24 mouse cellular contexts compared by ENCODE assay signal in genomic region chr14:74816705-74817104, GRCm38 (mm10).
A peak's percentile ranks its signal among the peaks of the same experiment; 100 is the strongest.
DNase-seq lines count a peak whose midpoint lies in the region; ATAC-seq lines count a peak whose summit lies in the region.
"Had no signal": no experiment of that assay in that cellular context is flagged by ENCODE, and none has a peak within 500 bp of the region (broad histone marks: within the 10 kb centered on the region; RNA-seq: fewer than 3 reads in every experiment).

No protein-coding gene starts in this region.

- no peak overlapping the region for H3K4me2 ChIP-seq in forebrain, embryonic 14.5 days (ENCODE audit: low read length)
- H3K4me2 ChIP-seq in forebrain, embryonic 15.5 days (replicated peaks): no peak overlapping the region
- no peak overlapping the region for H3K4me2 ChIP-seq in midbrain, embryonic 14.5 days (ENCODE audit: low read length)
- H3K4me2 ChIP-seq: embryonic facial prominence, embryonic 12.5 days; limb, embryonic 15.5 days; liver, embryonic 13.5 days had no signal

- H3K27me3 ChIP-seq in forebrain, embryonic 14.5 days (replicated peaks; ENCODE audit: control insufficient read depth, insufficient read depth, low read length): no peaks in the 10 kb centered on the region
- no peaks in the 10 kb centered on the region for H3K27me3 ChIP-seq in forebrain, embryonic 15.5 days
- no peaks in the 10 kb centered on the region for H3K27me3 ChIP-seq in midbrain, embryonic 14.5 days (ENCODE audit: control insufficient read depth, insufficient read depth, low read length)
- H3K27me3 ChIP-seq: embryonic facial prominence, embryonic 12.5 days; limb, embryonic 15.5 days; liver, embryonic 13.5 days had no signal

- no peaks in the 10 kb centered on the region for H3K9me3 ChIP-seq in forebrain, embryonic 14.5 days (replicated peaks; ENCODE audit: control insufficient read depth, low read length)
- no peaks in the 10 kb centered on the region for H3K9me3 ChIP-seq in forebrain, embryonic 15.5 days
- H3K9me3 ChIP-seq in midbrain, embryonic 14.5 days (ENCODE audit: control insufficient read depth, low read length): no peaks in the 10 kb centered on the region
- H3K9me3 ChIP-seq: embryonic facial prominence, embryonic 12.5 days; hindbrain, embryonic 10.5 days; limb, embryonic 10.5 days; limb, embryonic 15.5 days; liver, embryonic 13.5 days had no signal

- intact Hi-C loops in left cerebral cortex, postnatal 4 days (cut with DNase I): no loop called here
- intact Hi-C loops in left cerebral cortex, postnatal 25 days (cut with DNase I): no loop called here

- no peak overlapping the region for H3K4me3 ChIP-seq in forebrain, embryonic 14.5 days (ENCODE audit: low read depth, low read length)
- H3K4me3 ChIP-seq in forebrain, embryonic 15.5 days: no peak overlapping the region
- no peak overlapping the region for H3K4me3 ChIP-seq in midbrain, embryonic 14.5 days (replicated peaks; ENCODE audit: low read depth, low read length)
- H3K4me3 ChIP-seq: embryonic facial prominence, embryonic 12.5 days; hindbrain, embryonic 10.5 days; limb, embryonic 10.5 days; limb, embryonic 15.5 days; liver, embryonic 13.5 days had no signal

- H3K4me1 ChIP-seq in forebrain, embryonic 14.5 days (ENCODE audit: control insufficient read depth, insufficient read depth, low read length): peaks cover 6% of the 10 kb centered on the region; the same call in 1 of the 2 replicates
- peaks cover 12% of the 10 kb centered on the region; the same call in 1 of the 2 replicates for H3K4me1 ChIP-seq in forebrain, embryonic 15.5 days
- H3K4me1 ChIP-seq in midbrain, embryonic 14.5 days (ENCODE audit: control insufficient read depth, insufficient read depth, low read length): 0 out of 2 replicates have a peak, but pooled peaks cover 5% of the 10 kb centered on the region

- DNase-seq in forebrain, embryonic 14.5 days (ENCODE audit: low spot score): peak; percentile 29
- DNase-seq in left cerebral cortex, postnatal 4 days: peak; percentile 61
- no peak for DNase-seq in left cerebral cortex, postnatal 25 days (ENCODE audit: low spot score in 2 of 2)
- DNase-seq in midbrain, embryonic 14.5 days: peak; percentile 45
- peak; percentile 81 for DNase-seq in retina, postnatal 1 day
- no peak for DNase-seq in spleen, postnatal 14 days (ENCODE audit: low spot score in 2 of 2)
- DNase-seq: adrenal gland, adult 2 months; B cell, adult 2 months; cerebellum, adult 9-10 months; embryo, embryonic 11 days; heart, postnatal 14 days; kidney, adult 8-10 months; kidney, postnatal 4 days; liver, embryonic 13.5 days; lung, adult 18-20 months; lung, postnatal 4 days; thymus, postnatal 4 days had no signal

- WGBS in forebrain, embryonic 14.5 days: 21% methylated on average over 6 of the region's 6 CpGs
- WGBS in forebrain, embryonic 15.5 days: 25% methylated on average over 6 of the region's 6 CpGs
- 14% methylated on average over 6 of the region's 6 CpGs for WGBS in midbrain, embryonic 14.5 days

- no peak overlapping the region for H3K9ac ChIP-seq in forebrain, embryonic 14.5 days (ENCODE audit: low read length)
- H3K9ac ChIP-seq in forebrain, embryonic 15.5 days (replicated peaks): no peak overlapping the region
- H3K9ac ChIP-seq in midbrain, embryonic 14.5 days (replicated peaks; ENCODE audit: low read length): no peak overlapping the region
- H3K9ac ChIP-seq: embryonic facial prominence, embryonic 12.5 days; limb, embryonic 15.5 days; liver, embryonic 13.5 days had no signal

- no peak for ATAC-seq in forebrain, embryonic 14.5 days
- ATAC-seq in forebrain, embryonic 15.5 days (replicated peaks): no peak
- ATAC-seq in midbrain, embryonic 14.5 days (ENCODE audit: low FRiP score, low TSS enrichment): no peak
- ATAC-seq: lung, postnatal 0 days had no signal

- no peaks in the 10 kb centered on the region; the same call in 1 of the 2 replicates for H3K36me3 ChIP-seq in forebrain, embryonic 14.5 days (ENCODE audit: control insufficient read depth, insufficient read depth, low read length)
- H3K36me3 ChIP-seq in forebrain, embryonic 15.5 days: no peaks in the 10 kb centered on the region
- H3K36me3 ChIP-seq in midbrain, embryonic 14.5 days (ENCODE audit: control insufficient read depth, insufficient read depth, low read length): peaks cover 4% of the 10 kb centered on the region; the same call in 1 of the 2 replicates

- H3K27ac ChIP-seq in forebrain, embryonic 14.5 days (ENCODE audit: low read depth, low read length): no peak overlapping the region
- H3K27ac ChIP-seq in forebrain, embryonic 15.5 days (replicated peaks): no peak overlapping the region
- no peak overlapping the region for H3K27ac ChIP-seq in midbrain, embryonic 14.5 days (replicated peaks; ENCODE audit: low read depth, low read length)
- H3K27ac ChIP-seq: embryonic facial prominence, embryonic 12.5 days; hindbrain, embryonic 10.5 days; kidney, postnatal 0 days; limb, embryonic 10.5 days; limb, embryonic 15.5 days; liver, embryonic 13.5 days had no signal

Comparison
In these comparisons a context has a peak if more than half of its experiments do, and no peak if none do; other contexts are left out.
1. DNase-seq: peak in forebrain, embryonic 14.5 days (single experiment), left cerebral cortex, postnatal 4 days (single experiment), midbrain, embryonic 14.5 days (single experiment) and retina, postnatal 1 day (single experiment); none in left cerebral cortex, postnatal 25 days (0 of 2) and spleen, postnatal 14 days (0 of 2).